Mouse (Mus musculus) hindbrain, embryonic 15.5 days (tissue): Measurements from ENCODE around the gene Klre1. TPM values are rescaled to one million over a fixed set of nuclear protein-coding genes. Genes with fewer than 3 reads are reported as not detected.
"Not testable (repeated sequence)": the region's sequence is repeated elsewhere in the genome, so short reads cannot be mapped to it uniquely, and the experiment has no call there.

Experiments
- ATAC-seq: fragments of 200-750 bp; cut with Nextera tagmentation; 2 replicates; pipeline ENCODE4 v1.8.0; 2017; ENCODE audit warnings: low read depth, moderate number of reproducible peaks, moderate TSS enrichment; ENCODE audit not compliant: low FRiP score
- H3K27ac ChIP-seq: fragments of 300-500 bp; sonication (generic); replicated peaks from 2 replicates; pipeline ENCODE4 v1.5.1; 2015; ENCODE audit warnings: mild to moderate bottlenecking, inconsistent platforms
- H3K27me3 ChIP-seq: fragments of 300-500 bp; sonication (generic); 2 replicates; pipeline ENCODE4 v1.6.1; 2015; ENCODE audit warnings: control low read depth, inconsistent platforms
- H3K36me3 ChIP-seq: fragments of 300-500 bp; sonication (generic); 2 replicates; pipeline ENCODE4 v1.6.1; 2015; ENCODE audit warnings: control low read depth, inconsistent platforms
- H3K4me1 ChIP-seq: fragments of 300-500 bp; sonication (generic); replicated peaks from 2 replicates; pipeline ENCODE4 v1.6.1; 2015; ENCODE audit warnings: control low read depth, inconsistent platforms
- H3K4me2 ChIP-seq: fragments of 300-500 bp; sonication (generic); 2 replicates; pipeline ENCODE4 v1.6.1; 2015; ENCODE audit warnings: moderate library complexity, mild to moderate bottlenecking, inconsistent platforms
- H3K4me3 ChIP-seq: fragments of 300-500 bp; sonication (generic); 2 replicates; pipeline ENCODE4 v1.5.1; 2015; ENCODE audit warnings: mild to moderate bottlenecking, inconsistent platforms
- H3K9ac ChIP-seq: fragments of 300-500 bp; sonication (generic); 2 replicates; pipeline ENCODE4 v1.6.1; 2015; ENCODE audit warnings: inconsistent platforms
- H3K9me3 ChIP-seq: fragments of 300-500 bp; sonication (generic); 2 replicates; pipeline ENCODE4 v1.6.1; 2016; ENCODE audit warnings: control low read depth, inconsistent platforms
- WGBS: fragments of 180-500 bp; shearing (Covaris S2); methylation state at CpG from one replicate; pipeline ENCODE4 v1.1.7; 2015; 5-methylcytosine and 5-hydroxymethylcytosine counted together
- polyA plus RNA-seq: library from polyadenylated mRNA; unstranded; fragments of >200 nt; fragmentation: Nextera tagmentation; extraction: Ambion mirVana; gene quantifications from 2 replicates; pipeline ENCODE4 v1.2.1, GENCODE M21; 2015

Gene Klre1
- polyA plus RNA-seq, 1 experiment from 2014 or later, result 0.16 TPM

- Histone ChIP-seq H3K27ac (no peak within 1 kb of the TSS), H3K36me3 (no peaks in the 10 kb centered on the region), H3K4me1 (no peaks in the 10 kb centered on the region), H3K9ac (no peak within 1 kb of the TSS), H3K9me3 (no peaks in the 10 kb centered on the region), H3K4me2 (no peak within 1 kb of the TSS), H3K27me3 (no peaks in the 10 kb centered on the region), H3K4me3 (no peak within 1 kb of the TSS)
- WGBS, result 91% methylated on average over 3 of the region's 3 CpGs
- ATAC-seq, result no peak
Observed at GRCm38 (mm10) chr6:129591508-129591907, 13.8 kb downstream of the Klre1 start, which contains the start of gene Klrd1. Klrd1 (plus strand) TSS chr6:129591782.

GRCm38 (mm10) chr6:129608372-129608771, 30.7 kb downstream of the Klre1 start:
- no peaks in the 10 kb centered on the region for H3K36me3 ChIP-seq
- H3K4me3 ChIP-seq, result no peak overlapping the region
- no peak for ATAC-seq
- no peak overlapping the region for H3K9ac ChIP-seq
- H3K4me2 ChIP-seq, result no peak overlapping the region
- no peak overlapping the region for H3K27ac ChIP-seq
- H3K4me1 ChIP-seq, result no peaks in the 10 kb centered on the region
- no peaks in the 10 kb centered on the region for H3K9me3 ChIP-seq
- no peaks in the 10 kb centered on the region for H3K27me3 ChIP-seq

GRCm38 (mm10) chr6:129623735-129624134, 46.0 kb downstream of the Klre1 start, which contains the start of gene Klrk1:
Klrk1 (minus strand) TSS chr6:129623864.
- H3K9ac ChIP-seq, result no peak within 1 kb of the TSS
- no peaks in the 10 kb centered on the region for H3K9me3 ChIP-seq
- no peak for ATAC-seq
- no peak within 1 kb of the TSS for H3K27ac ChIP-seq
- no peak within 1 kb of the TSS for H3K4me2 ChIP-seq
- no peaks in the 10 kb centered on the region for H3K27me3 ChIP-seq
- no peak within 1 kb of the TSS for H3K4me3 ChIP-seq
- 85% methylated on average over 4 of the region's 4 CpGs for WGBS
- no peaks in the 10 kb centered on the region for H3K4me1 ChIP-seq
- no peaks in the 10 kb centered on the region for H3K36me3 ChIP-seq

- not testable (repeated sequence) for H3K4me1 ChIP-seq, H3K4me2 ChIP-seq, ATAC-seq, H3K27ac ChIP-seq, H3K36me3 ChIP-seq, H3K4me3 ChIP-seq, H3K9me3 ChIP-seq, H3K27me3 ChIP-seq, H3K9ac ChIP-seq
- WGBS, result 86% methylated on average over 2 of the region's 2 CpGs
Observed at GRCm38 (mm10) chr6:129631046-129631445, 53.3 kb downstream of the Klre1 start.

Other genes with a start within 250 kb of the Klre1 start
- not detected in 2 replicates for gene 4922502D21Rik, start 246.1 kb upstream of the Klre1 start, polyA plus RNA-seq
- gene Clec12a, start 235.2 kb upstream of the Klre1 start, polyA plus RNA-seq, result 0.32 and 0.46 TPM in 2 replicates
- gene Clec12b, start 192.0 kb upstream of the Klre1 start, polyA plus RNA-seq, result 0.26 and 0.71 TPM in 2 replicates
- 1.0 and 1.2 TPM in 2 replicates for gene Clec1b, start 180.6 kb upstream of the Klre1 start, polyA plus RNA-seq
- 0.13 and 0.16 TPM in 2 replicates for gene Clec9a, start 169.0 kb upstream of the Klre1 start, polyA plus RNA-seq
- gene Clec1a, start 125.9 kb upstream of the Klre1 start, polyA plus RNA-seq, result 1.9 and 2.2 TPM in 2 replicates
- gene Olr1, start 70.7 kb upstream of the Klre1 start, polyA plus RNA-seq, result not detected in 2 replicates
- gene Tmem52b, start 65.3 kb upstream of the Klre1 start, polyA plus RNA-seq, result not detected in 2 replicates
- gene Gabarapl1, start 44.7 kb upstream of the Klre1 start, polyA plus RNA-seq, result 209 and 213 TPM in 2 replicates
- not detected in 2 replicates for gene Klrd1, start 13.9 kb downstream of the Klre1 start, polyA plus RNA-seq
- gene Klrk1, start 46.0 kb downstream of the Klre1 start, polyA plus RNA-seq, result 0.30 and 0.42 TPM in 2 replicates
- gene Klrc3, start 65.4 kb downstream of the Klre1 start, polyA plus RNA-seq, result not detected in 2 replicates
- not detected in 2 replicates for gene Klrc2, start 82.8 kb downstream of the Klre1 start, polyA plus RNA-seq
- gene Klrc1, start 101.1 kb downstream of the Klre1 start, polyA plus RNA-seq, result not detected in 2 replicates
- gene Klri1, start 139.2 kb downstream of the Klre1 start, polyA plus RNA-seq, result 0.20 and 0.31 TPM in 2 replicates
- not detected in 2 replicates for gene Klri2, start 162.6 kb downstream of the Klre1 start, polyA plus RNA-seq
- not detected in 2 replicates for gene Gm156, start 206.4 kb downstream of the Klre1 start, polyA plus RNA-seq